ENCODE assay signal across 8 mouse cellular contexts in genomic region chr9:101002053-101002452, GRCm38 (mm10). TPM values are rescaled to one million over a fixed set of nuclear protein-coding genes. Genes with fewer than 3 reads are reported as not detected.
DNase-seq lines count a peak whose midpoint lies in the region; ATAC-seq lines count a peak whose summit lies in the region.

No protein-coding gene starts in this region.

- peaks cover 35% of the 10 kb centered on the region for H3K36me3 ChIP-seq in heart, embryonic 12.5 days

- peak; percentile 12 for DNase-seq in kidney, adult 18-20 months
- no peak for DNase-seq in kidney, postnatal 14 days
- peak; percentile 10 for DNase-seq in urinary bladder, postnatal 14 days (ENCODE audit: low spot score)
- DNase-seq in urinary bladder, postnatal 36 days (ENCODE audit: low spot score in 2 of 2): no peak
- no peak for DNase-seq in gastrocnemius, postnatal 25 days

- peaks cover 12% of the 10 kb centered on the region for H3K9me3 ChIP-seq in heart, embryonic 12.5 days (replicated peaks)

- no peak overlapping the region for H3K9ac ChIP-seq in heart, embryonic 12.5 days

- H3K4me3 ChIP-seq in heart, embryonic 12.5 days: no peak overlapping the region

- no peak overlapping the region for H3K4me2 ChIP-seq in heart, embryonic 12.5 days

- peak; percentile 50; the same call in 1 of the 2 replicates for ATAC-seq in granulocyte monocyte progenitor cell, adult 5-6 weeks (replicated peaks; ENCODE audit: poor library complexity, severe bottlenecking)
- ATAC-seq in erythroid progenitor cell, adult 5-6 weeks (replicated peaks; ENCODE audit: low FRiP score, poor library complexity, severe bottlenecking): no peak
- ATAC-seq in heart, embryonic 12.5 days (ENCODE audit: insufficient number of reproducible peaks, low FRiP score): no peak

- no peak overlapping the region for H3K27ac ChIP-seq in heart, embryonic 12.5 days (ENCODE audit: poor library complexity, severe bottlenecking)

- H3K27me3 ChIP-seq in heart, embryonic 12.5 days (replicated peaks): no peaks in the 10 kb centered on the region

- no peaks in the 10 kb centered on the region for H3K4me1 ChIP-seq in heart, embryonic 12.5 days (replicated peaks)

- 86% methylated on average over 4 of the region's 4 CpGs for WGBS in heart, embryonic 12.5 days

RNA-seq across cellular contexts. Expression of gene Pccb, which starts 32.6 kb away (rescaled TPM):
- 17.9 and 18.7 TPM in 2 replicates for total RNA-seq in granulocyte monocyte progenitor cell, adult 5-6 weeks (2014; fragmentation: Nextera tagmentation)
- total RNA-seq in granulocyte monocyte progenitor cell, adult 5-6 weeks (2017): 15.6 and 21.4 TPM in 2 replicates
- total RNA-seq in erythroid progenitor cell, adult 5-6 weeks (2015; ENCODE audit: low replicate concordance): 5.9 and 10.8 TPM in 2 replicates
- 7.8 and 8.2 TPM in 2 replicates for total RNA-seq in erythroid progenitor cell, adult 5-6 weeks (2017; ENCODE audit: low replicate concordance)
- total RNA-seq in gastrocnemius, postnatal 25 days (2021): 10 to 100 TPM; 51.6 to 57.9 TPM
- polyA plus RNA-seq in heart, embryonic 12.5 days (2016; fragmentation: Nextera tagmentation; extraction: Ambion mirVana): 21.6 TPM in 2 replicates

Comparison
In these comparisons a context has a peak if more than half of its experiments do, and no peak if none do; other contexts are left out.
1. DNase-seq: peak in kidney, adult 18-20 months (single experiment) and urinary bladder, postnatal 14 days (single experiment); none in kidney, postnatal 14 days (single experiment), urinary bladder, postnatal 36 days (0 of 2) and gastrocnemius, postnatal 25 days (single experiment).